In genomic region chr17:6658801-6659200, GRCm38 (mm10) we compare ENCODE assay signal across 3 mouse cellular contexts. TPM values are rescaled to one million over a fixed set of nuclear protein-coding genes. Genes with fewer than 3 reads are reported as not detected.
"Had no signal": no experiment of that assay in that cellular context is flagged by ENCODE, and none has a peak within 500 bp of the region (broad histone marks: within the 10 kb centered on the region; RNA-seq: fewer than 3 reads in every experiment).

Gene Sytl3 (plus strand): TSS chr17:6659093.

RNA-seq across cellular contexts. Expression of gene Sytl3, which starts in this region (rescaled TPM):
- polyA plus RNA-seq: limb, embryonic 10.5 days; limb, embryonic 13.5 days; liver, embryonic 12.5 days had no signal
